Mouse (Mus musculus): ENCODE data around the gene Tmem63b.
"Not testable (repeated sequence)": the region's sequence is repeated elsewhere in the genome, so short reads cannot be mapped to it uniquely, and the experiment has no call there.

Tmem63b gene

DNA sequence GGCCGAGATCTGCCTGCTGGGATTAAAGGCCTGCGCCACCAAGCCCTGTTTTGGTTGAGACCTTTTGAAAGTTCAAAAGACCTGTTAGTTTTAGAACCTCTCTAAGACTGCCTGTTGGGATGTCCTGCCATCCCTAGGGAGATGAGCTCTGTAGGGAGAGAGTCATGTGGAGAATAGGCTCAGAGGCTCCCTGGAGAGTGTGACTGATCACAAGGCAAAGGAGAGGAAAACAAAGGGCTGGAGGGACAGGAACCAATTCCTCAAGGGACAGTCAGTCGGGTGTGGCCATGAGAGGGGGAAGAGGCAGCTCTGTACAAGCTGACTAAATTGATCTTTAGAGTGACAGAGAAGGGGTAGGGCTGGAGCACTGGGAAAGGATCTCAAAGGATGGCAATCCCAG is 58.5 kb downstream of the Tmem63b start:
- CTCF ChIA-PET = no interaction called here

DNA sequence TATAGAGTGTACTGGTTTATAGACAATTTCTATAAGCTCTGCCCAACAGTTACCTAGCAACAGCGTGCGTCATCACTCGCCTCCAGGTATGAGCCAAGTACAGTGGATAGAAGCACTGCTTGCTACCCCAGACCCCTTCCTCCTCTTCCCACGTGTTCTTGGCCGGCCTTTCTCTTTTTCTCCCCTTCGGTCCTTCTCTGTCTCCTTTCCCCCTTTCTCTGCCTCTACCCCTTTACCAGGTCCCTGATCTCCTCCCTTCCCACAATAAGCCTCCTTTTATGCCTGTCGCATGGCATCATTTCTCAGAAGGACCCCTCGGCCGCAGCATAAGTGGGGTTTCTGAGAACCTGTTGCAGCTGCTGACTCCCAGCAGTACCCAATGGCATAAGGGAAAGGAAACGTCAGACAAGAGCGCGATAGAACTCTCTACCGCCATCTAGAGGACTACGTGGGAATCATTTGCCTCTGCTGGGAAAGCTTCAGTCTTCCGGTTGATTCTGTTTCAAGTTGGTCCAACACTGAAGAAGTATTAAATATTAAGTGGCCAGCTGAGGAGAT is 60.0 kb downstream of the Tmem63b start:
- CTCF ChIA-PET = interaction anchor here (1.0 to 1.5 kb wide), 2 partner anchors 42 to 48 kb away, joined by 4 to 10 read pairs; no protein-coding TSS in a partner anchor

DNA sequence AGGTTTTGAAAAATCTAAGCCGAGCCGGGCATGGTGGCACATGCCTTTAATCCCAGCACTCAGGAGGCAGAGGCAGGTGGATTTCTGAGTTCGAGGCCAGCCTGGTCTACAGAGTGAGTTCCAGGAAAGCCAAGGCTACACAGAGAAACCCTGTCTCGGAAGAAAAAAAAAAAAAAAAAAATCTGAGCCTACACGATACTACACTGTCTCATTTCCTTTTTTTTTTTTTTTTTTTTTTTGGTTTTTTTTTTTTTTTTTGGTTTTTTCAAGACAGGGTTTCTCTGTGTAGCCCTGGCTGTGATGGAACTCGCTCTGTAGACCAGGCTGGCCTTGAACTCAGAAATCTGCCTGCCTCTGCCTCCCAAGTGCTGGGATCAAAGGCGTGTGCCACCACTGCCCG is 63.3 kb downstream of the Tmem63b start:
- CTCF ChIA-PET = not testable (repeated sequence)

DNA sequence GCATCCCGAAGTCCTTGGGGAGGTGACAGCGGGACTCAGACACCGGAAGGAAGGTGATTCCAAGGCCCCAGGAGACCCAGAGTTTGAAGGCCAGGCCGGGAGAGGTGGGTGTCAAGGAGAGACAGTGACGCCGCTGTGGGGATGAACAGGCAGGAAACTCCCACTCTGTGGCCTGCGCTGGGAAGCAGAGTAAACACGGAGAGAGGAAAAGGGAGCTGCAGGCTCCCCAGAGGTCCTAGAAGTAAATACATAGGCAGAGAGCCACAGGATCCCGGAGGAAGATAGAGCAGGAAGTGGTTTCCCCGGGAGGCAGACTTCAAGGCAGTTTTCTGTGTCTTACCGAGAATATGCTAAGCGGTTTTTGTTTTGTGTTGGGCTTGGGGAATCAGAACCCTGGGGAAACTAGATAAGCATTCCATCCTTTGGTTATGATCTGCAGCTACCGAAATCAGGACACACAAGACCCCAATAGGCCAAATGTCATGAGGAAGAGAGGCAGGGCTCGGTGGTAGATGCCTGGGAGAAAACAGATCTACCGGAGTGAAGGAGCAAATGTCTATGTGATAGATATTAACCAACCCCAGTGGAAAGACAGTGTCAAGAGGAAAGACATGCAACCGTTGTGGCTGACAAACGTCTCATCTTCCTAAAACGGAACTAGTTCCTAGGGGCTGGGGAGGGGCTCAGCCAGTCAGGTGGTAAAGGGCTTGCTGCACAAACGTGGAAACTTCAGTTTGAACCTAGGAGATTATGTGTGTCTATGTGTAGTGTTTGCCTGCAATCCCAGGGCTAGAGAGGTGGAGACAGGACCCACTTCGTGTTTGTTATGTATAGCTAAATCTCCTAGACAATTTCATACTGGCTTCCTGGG is 67.1 kb downstream of the Tmem63b start:
- CTCF ChIA-PET = interaction anchor here (0.6 kb wide), 2 partner anchors 14 to 180 kb away, joined by 4 to 6 read pairs; no protein-coding TSS in a partner anchor

DNA sequence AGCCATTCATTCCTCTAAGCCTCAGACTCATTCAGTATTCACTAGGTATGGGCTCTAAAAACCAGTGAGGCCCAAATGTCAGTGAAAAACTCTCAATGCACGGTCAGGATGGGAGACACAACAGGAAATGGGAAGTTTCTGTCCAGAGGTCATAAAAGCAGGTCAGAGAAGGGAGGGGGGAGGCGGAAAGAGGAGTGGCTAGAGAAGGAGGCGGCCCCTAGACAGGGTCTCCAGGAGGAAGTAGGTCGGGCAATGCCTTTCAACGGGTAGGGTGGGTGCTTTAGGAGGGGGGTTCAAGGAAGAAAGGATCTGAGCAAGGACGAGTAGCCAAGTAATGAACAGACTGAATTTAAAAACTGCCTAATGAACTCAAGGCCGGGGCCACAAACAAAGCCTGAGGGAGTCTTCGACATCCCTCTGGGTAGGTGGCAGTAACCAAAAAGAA is 67.7 kb downstream of the Tmem63b start:
- CTCF ChIA-PET = no interaction called here

- CTCF ChIA-PET = no interaction called here
These were observed 69.0 kb downstream of the Tmem63b start for GRCm38 (mm10) chr17:45617655-45618054.

GRCm38 (mm10) chr17:45616679-45617078 is 70.0 kb downstream of the Tmem63b start:
- CTCF ChIA-PET = interaction anchor here (0.5 kb wide), 1 partner anchor 797 kb away, joined by 7 read pairs; no protein-coding TSS in a partner anchor

GRCm38 (mm10) chr17:45616046-45616650 is 70.6 kb downstream of the Tmem63b start:
- CTCF ChIA-PET = interaction anchor here (0.5 kb wide), 1 partner anchor 797 kb away, joined by 7 read pairs; no protein-coding TSS in a partner anchor

DNA sequence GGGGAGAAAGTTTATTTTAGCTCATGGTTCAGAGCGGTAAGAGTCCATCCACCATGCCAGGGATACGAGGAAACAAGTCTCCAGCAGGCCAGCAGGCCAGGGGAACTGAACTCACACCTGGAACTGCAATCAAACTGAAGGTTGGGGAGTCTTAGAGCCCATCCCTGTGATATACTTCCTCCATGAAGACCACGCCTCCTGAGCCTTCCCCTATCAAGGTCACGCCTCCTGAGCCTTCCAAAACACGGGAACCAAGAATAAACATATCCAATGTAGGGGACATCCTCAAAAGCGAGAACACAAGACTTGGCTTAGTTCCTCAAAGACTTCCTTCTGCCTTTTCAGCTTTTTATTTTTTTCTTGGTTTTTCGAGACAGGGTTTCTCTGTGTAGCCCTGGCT is 73.8 kb downstream of the Tmem63b start:
- CTCF ChIA-PET = no interaction called here

DNA sequence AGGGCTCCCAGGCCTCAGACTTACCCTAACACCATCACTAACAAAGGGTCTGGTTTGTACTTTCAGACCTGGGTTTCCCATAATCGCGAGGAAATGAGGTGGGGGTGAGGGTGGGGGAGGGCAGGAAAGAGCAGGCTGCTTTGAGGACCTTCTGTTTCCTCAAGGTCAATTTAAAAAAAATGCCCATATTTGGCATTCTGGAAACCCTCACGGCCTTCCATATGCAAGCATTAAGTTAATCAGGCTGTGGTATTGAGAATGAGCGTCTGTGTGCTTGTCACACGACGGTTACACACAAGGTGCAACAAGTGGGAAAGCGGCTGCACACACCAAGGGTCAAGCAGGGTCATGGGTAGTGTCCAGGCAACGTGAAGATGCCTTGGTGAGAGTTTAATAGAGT is 74.7 kb downstream of the Tmem63b start:
- CTCF ChIA-PET = no interaction called here
